Mouse (Mus musculus): ENCODE data around the gene Fras1.

- TF ChIP-seq POLR2A (IDR thresholded peaks at IDR 0.05; ENCODE audit: extremely low read depth, insufficient read depth, low read length) = no peak
- TF ChIP-seq CTCF (IDR thresholded peaks at IDR 0.05; ENCODE audit: low read depth, low read length) = no peak
These were observed 149.2 kb downstream of the Fras1 start for GRCm38 (mm10) chr5:96522909-96523409.
